Mouse (Mus musculus): ENCODE measurements around the gene C730034F03Rik. TPM values are rescaled to one million over a fixed set of nuclear protein-coding genes. Genes with fewer than 3 reads are reported as not detected.

The C730034F03Rik gene
- polyA plus RNA-seq (2017; shearing (Covaris generic)), result 6.1 TPM

DNA sequence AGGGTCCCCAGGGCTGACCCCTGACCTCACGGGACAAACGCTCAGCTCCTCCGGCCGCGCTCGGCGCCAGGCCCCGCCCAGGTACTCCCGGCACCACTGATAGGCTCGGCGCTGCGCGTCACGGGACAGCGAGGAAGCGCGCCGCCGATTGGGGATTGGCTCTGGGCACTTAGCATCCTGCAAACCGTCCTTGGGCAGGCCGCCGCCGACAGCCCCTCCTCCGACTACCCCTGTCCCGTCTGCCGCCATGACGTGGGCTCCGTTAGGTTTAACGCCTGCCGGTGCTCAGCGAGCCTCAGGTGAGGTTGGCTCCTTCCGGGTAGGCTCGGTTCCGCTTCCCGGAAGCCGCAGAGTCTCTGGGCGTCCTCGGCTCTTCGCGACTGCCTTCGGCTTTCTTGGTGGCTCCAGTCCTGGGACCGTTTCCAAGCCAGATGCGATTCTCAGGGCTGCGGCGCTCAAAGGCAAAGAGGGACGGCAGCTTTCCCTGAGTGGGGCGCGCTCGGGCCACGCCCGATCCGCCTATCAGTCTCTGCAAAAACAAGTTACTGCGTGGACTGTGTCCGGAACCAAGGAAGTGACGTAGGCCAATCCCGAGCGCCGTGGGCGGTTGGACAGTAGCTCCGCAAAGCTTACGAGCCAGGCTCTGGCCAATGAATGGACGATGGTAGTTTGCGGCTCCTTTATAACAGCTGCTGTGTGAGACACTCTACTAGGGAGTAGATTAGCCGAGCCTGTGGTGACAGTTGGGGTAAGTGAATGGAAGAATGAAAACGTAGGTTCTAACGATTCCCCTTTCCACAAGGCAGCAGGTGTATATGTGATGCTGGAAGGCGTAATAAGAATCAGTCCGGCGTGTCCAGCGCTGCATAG is at the start of gene C730034F03Rik, which contains the start of the genes Gm44502 and Chkb:
Gene C730034F03Rik, plus strand, starts transcription at position 238 of the 870 bp plus-strand sequence.
Gene Gm44502, minus strand, starts transcription at position 345 of the 870 bp plus-strand sequence.
Gene Chkb, minus strand, starts transcription at position 557 of the 870 bp plus-strand sequence.

DNA sequence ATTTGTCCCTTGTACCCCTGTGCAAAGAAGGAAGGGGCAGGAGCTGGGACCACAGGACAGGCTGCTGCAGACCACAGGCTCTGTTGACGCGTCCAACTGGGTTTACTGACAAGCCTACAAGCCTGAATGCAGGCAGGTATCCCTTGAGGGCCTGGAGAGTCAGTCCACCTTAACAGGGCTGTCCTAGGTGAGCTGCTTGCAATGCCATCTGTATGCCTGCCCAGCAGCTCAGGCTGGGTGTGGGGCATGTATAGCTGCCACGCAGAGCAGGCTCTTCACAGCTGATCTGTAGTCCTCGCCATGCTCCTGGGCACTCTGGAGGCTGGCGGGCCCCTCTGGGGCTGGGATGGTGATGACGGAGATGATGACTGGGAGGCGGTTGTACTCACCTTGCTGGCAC is 44.8 kb upstream of the C730034F03Rik start, which contains the start of gene Klhdc7b:
Gene Klhdc7b, plus strand, starts transcription at position 301 of the 400 bp plus-strand sequence.

GRCm38 (mm10) chr15:89410118-89410517 is 19.3 kb upstream of the C730034F03Rik start, which contains the start of gene Syce3:
Gene Syce3 (minus strand): TSS chr15:89410503.

DNA sequence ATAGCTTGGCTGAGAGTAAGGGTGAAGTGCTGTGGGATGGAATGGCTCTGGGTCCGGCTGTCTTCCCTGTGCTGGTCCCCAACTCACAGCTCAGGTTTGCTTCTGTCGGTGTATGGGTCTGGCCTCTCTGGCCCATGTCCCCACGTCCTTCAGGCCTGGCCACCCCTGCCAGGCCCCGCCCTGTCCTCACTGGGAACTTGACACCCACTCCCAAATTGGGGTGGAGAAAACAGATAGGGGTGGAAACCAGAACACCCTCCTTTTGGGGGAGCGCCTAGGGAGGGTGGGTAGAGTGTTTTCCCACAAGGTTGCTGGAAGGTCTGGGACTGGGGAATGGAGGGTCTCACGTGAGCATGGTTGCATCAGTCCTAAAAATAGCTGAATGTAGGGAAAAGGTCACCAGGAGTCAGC is 3.7 kb upstream of the C730034F03Rik start, which contains the start of gene Cpt1b:
Gene Cpt1b, minus strand, starts transcription at position 153 of the 411 bp plus-strand sequence.

DNA sequence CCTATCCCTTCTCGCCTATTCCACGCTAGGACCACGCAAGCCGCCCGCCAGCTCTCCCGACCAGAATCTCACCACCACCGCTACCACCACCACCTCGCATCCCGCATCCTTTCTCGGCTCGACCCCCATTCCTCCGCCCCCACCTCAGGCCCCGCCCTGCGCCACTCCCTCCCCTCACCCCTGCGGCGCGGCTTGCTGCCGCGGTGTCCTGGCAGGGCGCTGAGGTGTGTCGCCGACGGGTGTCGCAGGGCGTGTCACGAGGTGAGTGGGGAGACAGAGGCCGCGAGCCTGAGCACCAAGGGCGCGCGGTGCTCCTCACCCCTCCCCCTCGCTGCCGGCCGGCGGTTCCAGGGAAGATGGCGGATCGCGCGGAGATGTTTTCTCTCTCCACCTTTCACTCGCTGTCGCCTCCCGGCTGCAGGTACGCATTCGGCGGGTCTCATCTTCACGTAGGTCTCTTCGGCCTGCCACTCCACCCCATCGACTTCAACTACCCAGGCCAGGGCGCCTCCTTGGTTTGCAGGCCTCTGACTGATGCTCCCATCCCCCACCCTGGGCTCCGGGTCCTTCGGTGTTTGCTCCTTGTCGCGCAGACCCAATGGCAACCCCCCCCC is 24.6 kb downstream of the C730034F03Rik start, which contains the start of gene Mapk8ip2:
Gene Mapk8ip2, plus strand, starts transcription at position 49 of the 614 bp plus-strand sequence.

DNA sequence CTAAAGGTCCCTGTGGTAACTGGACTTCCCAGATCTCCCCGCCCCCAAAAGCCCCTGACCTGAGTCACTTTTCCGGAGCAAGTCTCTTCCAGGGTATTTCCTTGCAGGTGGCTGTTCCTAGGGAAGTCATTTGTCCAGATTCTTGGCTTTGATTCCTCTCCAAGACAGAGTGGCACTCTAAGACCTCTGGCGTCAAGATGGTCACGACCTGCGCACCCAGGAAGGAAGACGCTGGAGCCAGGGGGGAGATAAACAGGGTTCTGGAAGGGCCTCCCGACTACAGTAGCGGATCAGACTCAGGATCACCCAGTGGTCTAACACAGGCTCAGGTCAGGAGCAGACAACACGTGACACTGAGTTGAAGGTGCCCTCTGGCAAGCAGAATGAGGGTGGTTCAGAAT is 47.7 kb downstream of the C730034F03Rik start, which contains the start of gene Arsa:
Gene Arsa, minus strand, starts transcription at position 335 of the 401 bp plus-strand sequence.

Other genes with a start within 250 kb of the C730034F03Rik start
- 6.9 TPM for gene Plxnb2, start 248.8 kb upstream of the C730034F03Rik start, polyA plus RNA-seq (2017; shearing (Covaris generic))
- gene Dennd6b, start 233.1 kb upstream of the C730034F03Rik start, polyA plus RNA-seq (2017; shearing (Covaris generic)), result 52.0 TPM
- 6.3 TPM for gene Ppp6r2, start 218.0 kb upstream of the C730034F03Rik start, polyA plus RNA-seq (2017; shearing (Covaris generic))
- 78.2 TPM for gene Sbf1, start 114.3 kb upstream of the C730034F03Rik start, polyA plus RNA-seq (2017; shearing (Covaris generic))
- gene Adm2, start 106.9 kb upstream of the C730034F03Rik start, polyA plus RNA-seq (2017; shearing (Covaris generic)), result not detected
- gene Miox, start 95.2 kb upstream of the C730034F03Rik start, polyA plus RNA-seq (2017; shearing (Covaris generic)), result not detected
- 77.8 TPM for gene Lmf2, start 73.9 kb upstream of the C730034F03Rik start, polyA plus RNA-seq (2017; shearing (Covaris generic))
- 198 TPM for gene Ncaph2, start 73.9 kb upstream of the C730034F03Rik start, polyA plus RNA-seq (2017; shearing (Covaris generic))
- 6.4 TPM for gene Sco2, start 55.7 kb upstream of the C730034F03Rik start, polyA plus RNA-seq (2017; shearing (Covaris generic))
- gene Tymp, start 52.5 kb upstream of the C730034F03Rik start, polyA plus RNA-seq (2017; shearing (Covaris generic)), result 1.0 TPM
- 1.1 TPM for gene Odf3b, start 50.3 kb upstream of the C730034F03Rik start, polyA plus RNA-seq (2017; shearing (Covaris generic))
- 0.29 TPM for gene Klhdc7b, start 44.7 kb upstream of the C730034F03Rik start, polyA plus RNA-seq (2017; shearing (Covaris generic))
- not detected for gene Syce3, start 19.1 kb upstream of the C730034F03Rik start, polyA plus RNA-seq (2017; shearing (Covaris generic))
- 0.49 TPM for gene Cpt1b, start 3.7 kb upstream of the C730034F03Rik start, polyA plus RNA-seq (2017; shearing (Covaris generic))
- not detected for gene Gm44502, start 107 bp downstream of the C730034F03Rik start, polyA plus RNA-seq (2017; shearing (Covaris generic))
- gene Chkb, start 319 bp downstream of the C730034F03Rik start, polyA plus RNA-seq (2017; shearing (Covaris generic)), result 111 TPM
- gene Mapk8ip2, start 24.3 kb downstream of the C730034F03Rik start, polyA plus RNA-seq (2017; shearing (Covaris generic)), result 0.05 TPM
- 29.5 TPM for gene Arsa, start 47.8 kb downstream of the C730034F03Rik start, polyA plus RNA-seq (2017; shearing (Covaris generic))
- gene Shank3, start 70.0 kb downstream of the C730034F03Rik start, polyA plus RNA-seq (2017; shearing (Covaris generic)), result not detected
- gene Acr, start 138.7 kb downstream of the C730034F03Rik start, polyA plus RNA-seq (2017; shearing (Covaris generic)), result not detected
- gene Rabl2, start 162.3 kb downstream of the C730034F03Rik start, polyA plus RNA-seq (2017; shearing (Covaris generic)), result 3.0 TPM